Mouse (Mus musculus) limb, embryonic 12.5 days (tissue): ENCODE results near the gene Olfr672. TPM values are rescaled to one million over a fixed set of nuclear protein-coding genes. Genes with fewer than 3 reads are reported as not detected.
"Not testable (repeated sequence)": the region's sequence is repeated elsewhere in the genome, so short reads cannot be mapped to it uniquely, and the experiment has no call there.

Experiments used
- ATAC-seq: fragments of 200-750 bp; cut with Nextera tagmentation; 2 replicates; pipeline ENCODE4 v1.8.0; 2017; ENCODE audit warnings: low read depth, moderate TSS enrichment; ENCODE audit not compliant: insufficient number of reproducible peaks, insufficient read depth, low FRiP score, low TSS enrichment
- H3K27ac ChIP-seq: fragments of 300-500 bp; sonication (generic); 2 replicates; pipeline ENCODE4 v1.5.1; 2016; ENCODE audit warnings: mild to moderate bottlenecking, moderate library complexity
- H3K27me3 ChIP-seq: fragments of 300-500 bp; sonication (generic); 2 replicates; pipeline ENCODE4 v1.6.1; 2016; ENCODE audit warnings: mild to moderate bottlenecking, moderate library complexity
- H3K36me3 ChIP-seq: fragments of 300-500 bp; sonication (generic); 2 replicates; pipeline ENCODE4 v1.6.1; 2016; ENCODE audit warnings: mild to moderate bottlenecking, moderate library complexity
- H3K4me1 ChIP-seq: fragments of 300-500 bp; sonication (generic); replicated peaks from 2 replicates; pipeline ENCODE4 v1.6.1; 2016
- H3K4me2 ChIP-seq: fragments of 300-500 bp; sonication (generic); 2 replicates; pipeline ENCODE4 v1.6.1; 2016; ENCODE audit warnings: mild to moderate bottlenecking, moderate library complexity
- H3K4me3 ChIP-seq: fragments of 300-500 bp; sonication (generic); replicated peaks from 2 replicates; pipeline ENCODE4 v1.5.1; 2016; ENCODE audit warnings: mild to moderate bottlenecking
- H3K9ac ChIP-seq: fragments of 300-500 bp; sonication (generic); replicated peaks from 2 replicates; pipeline ENCODE4 v1.6.1; 2016; ENCODE audit warnings: mild to moderate bottlenecking, moderate library complexity
- H3K9me3 ChIP-seq: fragments of 300-500 bp; sonication (generic); 2 replicates; pipeline ENCODE4 v1.6.1; 2016; ENCODE audit warnings: mild to moderate bottlenecking, moderate library complexity
- WGBS: fragments of 180-500 bp; shearing (Covaris S2); methylation state at CpG from one replicate; pipeline ENCODE4 v1.1.7; 2016; 5-methylcytosine and 5-hydroxymethylcytosine counted together
- polyA plus RNA-seq: library from polyadenylated mRNA; unstranded; fragments of >200 nt; fragmentation: Nextera tagmentation; extraction: Ambion mirVana; gene quantifications from 2 replicates; pipeline ENCODE4 v1.2.1, GENCODE M21; 2016

The Olfr672 gene
- not detected in 2 replicates for polyA plus RNA-seq

- no peaks in the 10 kb centered on the region for H3K27me3 ChIP-seq
- H3K4me1 ChIP-seq, result no peaks in the 10 kb centered on the region
- H3K36me3 ChIP-seq, result no peaks in the 10 kb centered on the region
- H3K9me3 ChIP-seq, result no peaks in the 10 kb centered on the region
- H3K4me3 ChIP-seq, result no peak within 1 kb of the TSS
- H3K9ac ChIP-seq, result no peak within 1 kb of the TSS
- ATAC-seq, result no peak
- no peak within 1 kb of the TSS for H3K27ac ChIP-seq
- H3K4me2 ChIP-seq, result no peak within 1 kb of the TSS
These were observed at the start of gene Olfr672 for GRCm38 (mm10) chr7:105001929-105002328. Olfr672 (minus strand) TSS chr7:105002029.

- WGBS, result 57% methylated on average over 5 of the region's 5 CpGs
These were observed 32.0 kb upstream of the Olfr672 start for GRCm38 (mm10) chr7:105033836-105034235.

GRCm38 (mm10) chr7:105032398-105032797 is 30.6 kb upstream of the Olfr672 start, which contains the start of gene Olfr676:
Olfr676 (plus strand) TSS chr7:105032698.
- no peak for ATAC-seq
- H3K9ac ChIP-seq, result no peak within 1 kb of the TSS
- H3K36me3 ChIP-seq, result no peaks in the 10 kb centered on the region
- H3K9me3 ChIP-seq, result no peaks in the 10 kb centered on the region
- H3K4me1 ChIP-seq, result no peaks in the 10 kb centered on the region
- no peaks in the 10 kb centered on the region for H3K27me3 ChIP-seq
- no peak within 1 kb of the TSS for H3K4me2 ChIP-seq
- no peak within 1 kb of the TSS for H3K4me3 ChIP-seq
- no peak within 1 kb of the TSS for H3K27ac ChIP-seq

More at GRCm38 (mm10) chr7:105033836-105034235, 32.0 kb upstream of the Olfr672 start:
- not testable (repeated sequence) for H3K27me3 ChIP-seq, ATAC-seq, H3K4me1 ChIP-seq, H3K36me3 ChIP-seq, H3K9ac ChIP-seq, H3K4me2 ChIP-seq, H3K4me3 ChIP-seq, H3K27ac ChIP-seq, H3K9me3 ChIP-seq

- H3K36me3 ChIP-seq, result no peaks in the 10 kb centered on the region
- no peak within 1 kb of the TSS for H3K4me3 ChIP-seq
- H3K9me3 ChIP-seq, result no peaks in the 10 kb centered on the region
- 79% methylated on average over 1 of the region's 1 CpGs for WGBS
- no peak within 1 kb of the TSS for H3K27ac ChIP-seq
- H3K4me2 ChIP-seq, result no peak within 1 kb of the TSS
- no peaks in the 10 kb centered on the region for H3K4me1 ChIP-seq
- H3K9ac ChIP-seq, result no peak within 1 kb of the TSS
- ATAC-seq, result no peak
- H3K27me3 ChIP-seq, result no peaks in the 10 kb centered on the region
These were observed 26.5 kb upstream of the Olfr672 start, which contains the start of gene Olfr675 for GRCm38 (mm10) chr7:105028360-105028759. Olfr675 (minus strand) TSS chr7:105028460.

- H3K4me2 ChIP-seq, result no peak overlapping the region
- no peaks in the 10 kb centered on the region for H3K9me3 ChIP-seq
- H3K36me3 ChIP-seq, result no peaks in the 10 kb centered on the region
- H3K9ac ChIP-seq, result no peak overlapping the region
- no peaks in the 10 kb centered on the region for H3K27me3 ChIP-seq
- WGBS, result 50% methylated on average over 1 of the region's 1 CpGs
- H3K27ac ChIP-seq, result no peak overlapping the region
- H3K4me3 ChIP-seq, result no peak overlapping the region
- H3K4me1 ChIP-seq, result no peaks in the 10 kb centered on the region
- ATAC-seq, result no peak
These were observed 20.7 kb upstream of the Olfr672 start for GRCm38 (mm10) chr7:105022530-105022929.

GRCm38 (mm10) chr7:104979026-104979425 is 22.8 kb downstream of the Olfr672 start, which contains the start of gene Olfr671:
Olfr671 (minus strand) TSS chr7:104979126.
- Histone ChIP-seq H3K36me3 (no peaks in the 10 kb centered on the region), H3K4me2 (no peak within 1 kb of the TSS), H3K27me3 (no peaks in the 10 kb centered on the region), H3K9me3 (no peaks in the 10 kb centered on the region), H3K4me3 (no peak within 1 kb of the TSS), H3K9ac (no peak within 1 kb of the TSS), H3K27ac (no peak within 1 kb of the TSS), H3K4me1 (no peaks in the 10 kb centered on the region)
- WGBS, result 87% methylated on average over 1 of the region's 1 CpGs
- ATAC-seq, result no peak

GRCm38 (mm10) chr7:104972507-104972906 is 29.3 kb downstream of the Olfr672 start:
- H3K9me3 ChIP-seq, H3K4me2 ChIP-seq, H3K4me1 ChIP-seq, H3K27me3 ChIP-seq, H3K27ac ChIP-seq, H3K36me3 ChIP-seq, H3K4me3 ChIP-seq, ATAC-seq, H3K9ac ChIP-seq: not testable (repeated sequence)
- 82% methylated on average over 2 of the region's 2 CpGs for WGBS

- H3K4me1 ChIP-seq, result no peaks in the 10 kb centered on the region
- no peaks in the 10 kb centered on the region for H3K36me3 ChIP-seq
- no peak within 1 kb of the TSS for H3K4me3 ChIP-seq
- H3K27ac ChIP-seq, result no peak within 1 kb of the TSS
- WGBS, result 56% methylated on average over 1 of the region's 1 CpGs
- no peaks in the 10 kb centered on the region for H3K9me3 ChIP-seq
- no peaks in the 10 kb centered on the region for H3K27me3 ChIP-seq
- ATAC-seq, result no peak
- H3K9ac ChIP-seq, result no peak within 1 kb of the TSS
- no peak within 1 kb of the TSS for H3K4me2 ChIP-seq
These were observed 39.3 kb downstream of the Olfr672 start, which contains the start of gene Olfr670 for GRCm38 (mm10) chr7:104962520-104962919. Olfr670 (minus strand) TSS chr7:104962620.

- WGBS, result 96% methylated on average over 16 of the region's 16 CpGs
These were observed 51.6 kb downstream of the Olfr672 start for GRCm38 (mm10) chr7:104950234-104950633.

More at GRCm38 (mm10) chr7:104950234-104950633, 51.6 kb downstream of the Olfr672 start:
- H3K9ac ChIP-seq, H3K36me3 ChIP-seq, H3K4me2 ChIP-seq, H3K4me1 ChIP-seq, H3K27me3 ChIP-seq, H3K9me3 ChIP-seq, H3K27ac ChIP-seq, ATAC-seq, H3K4me3 ChIP-seq: not testable (repeated sequence)

Other genes with a start within 250 kb of the Olfr672 start
- gene Usp17le, start 224.6 kb downstream of the Olfr672 start, polyA plus RNA-seq, result not detected in 2 replicates
- not detected in 2 replicates for gene Usp17lb, start 159.4 kb downstream of the Olfr672 start, polyA plus RNA-seq
- gene Usp17la, start 145.0 kb downstream of the Olfr672 start, polyA plus RNA-seq, result not detected in 2 replicates
- not detected in 2 replicates for gene Olfr665, start 124.0 kb downstream of the Olfr672 start, polyA plus RNA-seq
- not detected in 2 replicates for gene Olfr666, start 106.1 kb downstream of the Olfr672 start, polyA plus RNA-seq
- not detected in 2 replicates for gene Olfr667, start 80.5 kb downstream of the Olfr672 start, polyA plus RNA-seq
- not detected in 2 replicates for gene Olfr668, start 74.0 kb downstream of the Olfr672 start, polyA plus RNA-seq
- not detected in 2 replicates for gene Olfr669, start 67.8 kb downstream of the Olfr672 start, polyA plus RNA-seq
- gene Olfr670, start 39.4 kb downstream of the Olfr672 start, polyA plus RNA-seq, result not detected in 2 replicates
- not detected in 2 replicates for gene Olfr671, start 22.9 kb downstream of the Olfr672 start, polyA plus RNA-seq
- not detected in 2 replicates for gene Olfr675, start 26.4 kb upstream of the Olfr672 start, polyA plus RNA-seq
- gene Olfr676, start 30.7 kb upstream of the Olfr672 start, polyA plus RNA-seq, result not detected in 2 replicates
- not detected in 2 replicates for gene Olfr677, start 49.3 kb upstream of the Olfr672 start, polyA plus RNA-seq
- gene Olfr678, start 62.4 kb upstream of the Olfr672 start, polyA plus RNA-seq, result not detected in 2 replicates
- not detected in 2 replicates for gene Olfr679, start 79.2 kb upstream of the Olfr672 start, polyA plus RNA-seq
- not detected in 2 replicates for gene Olfr680-ps1, start 90.8 kb upstream of the Olfr672 start, polyA plus RNA-seq
- not detected in 2 replicates for gene Olfr681, start 114.8 kb upstream of the Olfr672 start, polyA plus RNA-seq
- not detected in 2 replicates for gene Olfr683, start 145.0 kb upstream of the Olfr672 start, polyA plus RNA-seq
- gene Olfr684, start 161.6 kb upstream of the Olfr672 start, polyA plus RNA-seq, result not detected in 2 replicates
- gene Olfr685, start 184.0 kb upstream of the Olfr672 start, polyA plus RNA-seq, result not detected in 2 replicates
- not detected in 2 replicates for gene Olfr686, start 205.5 kb upstream of the Olfr672 start, polyA plus RNA-seq